Mouse (Mus musculus) liver, embryonic 15.5 days (tissue): Measurements from ENCODE around the gene Zfyve9. TPM values are rescaled to one million over a fixed set of nuclear protein-coding genes. Genes with fewer than 3 reads are reported as not detected.

Experiments
- ATAC-seq: fragments of 200-750 bp; cut with Nextera tagmentation; 2 replicates; pipeline ENCODE4 v1.8.0; 2017; ENCODE audit warnings: moderate number of reproducible peaks, mild to moderate bottlenecking, moderate library complexity; ENCODE audit not compliant: insufficient read depth
- H3K27ac ChIP-seq: fragments of 300-500 bp; sonication (generic); replicated peaks from 2 replicates; pipeline ENCODE4 v1.5.1; 2015; ENCODE audit warnings: mild to moderate bottlenecking, inconsistent platforms
- H3K27me3 ChIP-seq: fragments of 300-500 bp; sonication (generic); 2 replicates; pipeline ENCODE4 v1.6.1; 2015; ENCODE audit warnings: mild to moderate bottlenecking, inconsistent platforms
- H3K36me3 ChIP-seq: fragments of 300-500 bp; sonication (generic); replicated peaks from 2 replicates; pipeline ENCODE4 v1.6.1; 2015; ENCODE audit warnings: moderate library complexity, mild to moderate bottlenecking, inconsistent platforms
- H3K4me1 ChIP-seq: fragments of 300-500 bp; sonication (generic); replicated peaks from 2 replicates; pipeline ENCODE4 v1.6.1; 2015; ENCODE audit warnings: inconsistent platforms
- H3K4me2 ChIP-seq: fragments of 300-500 bp; sonication (generic); 2 replicates; pipeline ENCODE4 v1.6.1; 2015; ENCODE audit warnings: moderate library complexity, mild to moderate bottlenecking, inconsistent platforms
- H3K4me3 ChIP-seq: fragments of 300-500 bp; sonication (generic); replicated peaks from 2 replicates; pipeline ENCODE4 v1.5.1; 2015; ENCODE audit warnings: mild to moderate bottlenecking, inconsistent platforms
- H3K9ac ChIP-seq: fragments of 300-500 bp; sonication (generic); 2 replicates; pipeline ENCODE4 v1.6.1; 2015; ENCODE audit warnings: moderate library complexity, mild to moderate bottlenecking, inconsistent platforms
- H3K9me3 ChIP-seq: fragments of 300-500 bp; sonication (generic); replicated peaks from 2 replicates; pipeline ENCODE4 v1.6.1; 2016; ENCODE audit warnings: inconsistent platforms
- WGBS: fragments of 180-500 bp; shearing (Covaris S2); methylation state at CpG from one replicate; pipeline ENCODE4 v1.1.7; 2015; ENCODE audit warnings: mixed read lengths; ENCODE audit not compliant: insufficient replicate concordance; 5-methylcytosine and 5-hydroxymethylcytosine counted together
- polyA plus RNA-seq: library from polyadenylated mRNA; unstranded; fragments of >200 nt; fragmentation: Nextera tagmentation; extraction: Ambion mirVana; gene quantifications from 2 replicates; pipeline ENCODE4 v1.2.1, GENCODE M21; 2015

The Zfyve9 gene
- polyA plus RNA-seq, 1 experiment from 2014 or later, result 0.45 TPM

GRCm38 (mm10) chr4:108610935-108611334 is 169.7 kb downstream of the Zfyve9 start:
- H3K27me3 ChIP-seq, result no peaks in the 10 kb centered on the region
- H3K27ac ChIP-seq, result no peak overlapping the region
- ATAC-seq, result no peak
- no peak overlapping the region for H3K9ac ChIP-seq
- H3K36me3 ChIP-seq, result peaks cover 91% of the 10 kb centered on the region
- H3K4me1 ChIP-seq, result no peaks in the 10 kb centered on the region
- H3K9me3 ChIP-seq, result no peaks in the 10 kb centered on the region
- H3K4me3 ChIP-seq, result no peak overlapping the region
- no peak overlapping the region for H3K4me2 ChIP-seq
- 82% methylated on average over 5 of the region's 5 CpGs for WGBS

- Histone ChIP-seq H3K36me3 (peaks cover 92% of the 10 kb centered on the region), H3K27me3 (no peaks in the 10 kb centered on the region)
- ATAC-seq, result no peak
Measured at GRCm38 (mm10) chr4:108608651-108609050, 171.9 kb downstream of the Zfyve9 start.

GRCm38 (mm10) chr4:108601870-108602269 is 178.7 kb downstream of the Zfyve9 start:
- H3K4me1 ChIP-seq, result no peaks in the 10 kb centered on the region
- WGBS, result 89% methylated on average over 7 of the region's 7 CpGs
- ATAC-seq, result no peak
- peaks cover 89% of the 10 kb centered on the region for H3K36me3 ChIP-seq
- H3K9me3 ChIP-seq, result no peaks in the 10 kb centered on the region
- no peak overlapping the region for H3K4me3 ChIP-seq
- no peak overlapping the region for H3K27ac ChIP-seq
- no peak overlapping the region for H3K9ac ChIP-seq
- no peak overlapping the region for H3K4me2 ChIP-seq
- no peaks in the 10 kb centered on the region for H3K27me3 ChIP-seq

More at GRCm38 (mm10) chr4:108608651-108609050, 171.9 kb downstream of the Zfyve9 start:
- Histone ChIP-seq H3K9me3 (no peaks in the 10 kb centered on the region), H3K9ac (no peak overlapping the region), H3K27ac (no peak overlapping the region), H3K4me3 (no peak overlapping the region), H3K4me1 (no peaks in the 10 kb centered on the region), H3K4me2 (no peak overlapping the region)
- 94% methylated on average over 3 of the region's 3 CpGs for WGBS

- ATAC-seq, result no peak
- H3K9ac ChIP-seq, result no peak overlapping the region
- no peak overlapping the region for H3K27ac ChIP-seq
- no peaks in the 10 kb centered on the region for H3K27me3 ChIP-seq
- no peaks in the 10 kb centered on the region for H3K9me3 ChIP-seq
- no peaks in the 10 kb centered on the region for H3K4me1 ChIP-seq
- H3K4me2 ChIP-seq, result no peak overlapping the region
- H3K4me3 ChIP-seq, result no peak overlapping the region
- peaks cover 89% of the 10 kb centered on the region for H3K36me3 ChIP-seq
- WGBS, result 80% methylated on average over 4 of the region's 4 CpGs
Measured at GRCm38 (mm10) chr4:108598306-108598705, 182.3 kb downstream of the Zfyve9 start.

- no peak for ATAC-seq
- Histone ChIP-seq H3K9ac (no peak overlapping the region), H3K27ac (no peak overlapping the region), H3K9me3 (no peaks in the 10 kb centered on the region), H3K4me1 (no peaks in the 10 kb centered on the region), H3K36me3 (peaks cover 91% of the 10 kb centered on the region), H3K4me3 (no peak overlapping the region), H3K4me2 (no peak overlapping the region), H3K27me3 (no peaks in the 10 kb centered on the region)
- WGBS, result 80% methylated on average over 1 of the region's 1 CpGs
Measured at GRCm38 (mm10) chr4:108595785-108596184, 184.8 kb downstream of the Zfyve9 start.

GRCm38 (mm10) chr4:108593376-108593775 is 187.2 kb downstream of the Zfyve9 start:
- Histone ChIP-seq H3K9me3 (no peaks in the 10 kb centered on the region), H3K9ac (no peak overlapping the region), H3K27me3 (no peaks in the 10 kb centered on the region), H3K27ac (no peak overlapping the region), H3K4me1 (peaks cover 8% of the 10 kb centered on the region), H3K36me3 (peaks cover 80% of the 10 kb centered on the region), H3K4me3 (no peak overlapping the region), H3K4me2 (no peak overlapping the region)
- no peak for ATAC-seq
- 81% methylated on average over 2 of the region's 2 CpGs for WGBS

Other genes starting within 250 kb of the Zfyve9 start
- gene Prpf38a, start 201.5 kb downstream of the Zfyve9 start, polyA plus RNA-seq, result 36.2 and 39.4 TPM in 2 replicates
- 18.0 and 20.1 TPM in 2 replicates for gene Orc1, start 201.4 kb downstream of the Zfyve9 start, polyA plus RNA-seq
- 9.0 and 9.1 TPM in 2 replicates for gene Cc2d1b, start 160.9 kb downstream of the Zfyve9 start, polyA plus RNA-seq
- gene 3110021N24Rik, start 61.1 kb downstream of the Zfyve9 start, polyA plus RNA-seq, result 0.15 TPM in 1 of 2 replicates, not detected in the other
- 35.2 and 39.4 TPM in 2 replicates for gene Btf3l4, start 52.8 kb upstream of the Zfyve9 start, polyA plus RNA-seq
- 22.4 and 27.0 TPM in 2 replicates for gene Txndc12, start 53.8 kb upstream of the Zfyve9 start, polyA plus RNA-seq
- gene Kti12, start 67.0 kb upstream of the Zfyve9 start, polyA plus RNA-seq, result 36.6 and 41.1 TPM in 2 replicates
- gene A730015C16Rik, start 67.8 kb upstream of the Zfyve9 start, polyA plus RNA-seq, result 0.24 and 0.29 TPM in 2 replicates
- gene Rab3b, start 98.3 kb upstream of the Zfyve9 start, polyA plus RNA-seq, result 2.1 and 2.8 TPM in 2 replicates
- 33.7 and 33.8 TPM in 2 replicates for gene Nrd1, start 219.9 kb upstream of the Zfyve9 start, polyA plus RNA-seq